Mouse (Mus musculus) embryonic facial prominence, embryonic 14.5 days (tissue): ENCODE data around the gene Acy3. TPM values are rescaled to one million over a fixed set of nuclear protein-coding genes. Genes with fewer than 3 reads are reported as not detected.

Experiments
- ATAC-seq: fragments of 200-750 bp; cut with Nextera tagmentation; 2 replicates; pipeline ENCODE4 v1.8.0; 2017; ENCODE audit warnings: low read depth, moderate number of reproducible peaks, moderate TSS enrichment
- DNase-seq: peaks from one replicate; pipeline ENCODE4 v3.0.0-alpha.2; 2015; ENCODE audit warnings: low spot score
- H3K27ac ChIP-seq: fragments of 300-500 bp; sonication (generic); replicated peaks from 2 replicates; pipeline ENCODE4 v1.5.1; 2014; ENCODE audit warnings: low read depth, mild to moderate bottlenecking, low read length, moderate library complexity
- H3K27me3 ChIP-seq: fragments of 300-500 bp; sonication (generic); replicated peaks from 2 replicates; pipeline ENCODE4 v1.6.1; 2014; ENCODE audit warnings: low read length; ENCODE audit not compliant: control insufficient read depth, insufficient read depth
- H3K36me3 ChIP-seq: fragments of 300-500 bp; sonication (generic); 2 replicates; pipeline ENCODE4 v1.6.1; 2014; ENCODE audit warnings: low read length, mixed read lengths; ENCODE audit not compliant: control insufficient read depth, insufficient read depth
- H3K4me1 ChIP-seq: fragments of 300-500 bp; sonication (generic); 2 replicates; pipeline ENCODE4 v1.6.1; 2014; ENCODE audit warnings: antibody characterized with exemption, low read length; ENCODE audit not compliant: control insufficient read depth, insufficient read depth
- H3K4me2 ChIP-seq: fragments of 300-500 bp; sonication (generic); 2 replicates; pipeline ENCODE4 v1.6.1; 2014; ENCODE audit warnings: low read depth, mild to moderate bottlenecking, low read length, moderate library complexity, mixed read lengths
- H3K4me3 ChIP-seq: fragments of 300-500 bp; sonication (generic); 2 replicates; pipeline ENCODE4 v1.5.1; 2014; ENCODE audit warnings: low read depth, mild to moderate bottlenecking, low read length
- H3K9ac ChIP-seq: fragments of 300-500 bp; sonication (generic); 2 replicates; pipeline ENCODE4 v1.6.1; 2014; ENCODE audit warnings: low read depth, mild to moderate bottlenecking, low read length, moderate library complexity, mixed read lengths
- H3K9me3 ChIP-seq: fragments of 300-500 bp; sonication (generic); 2 replicates; pipeline ENCODE4 v1.6.1; 2016; ENCODE audit warnings: low read length; ENCODE audit not compliant: control insufficient read depth
- WGBS: fragments of 180-500 bp; shearing (Covaris S2); extraction: QIAGEN DNeasy Blood & Tissue Kit; methylation state at CpG from one replicate; pipeline ENCODE4 v1.1.7; 2014; 5-methylcytosine and 5-hydroxymethylcytosine counted together
- polyA plus RNA-seq: library from polyadenylated mRNA; unstranded; fragments of >200 nt; fragmentation: Nextera tagmentation; extraction: Ambion mirVana; gene quantifications from 2 replicates; pipeline ENCODE4 v1.2.1, GENCODE M21; 2014

The Acy3 gene
- polyA plus RNA-seq, result 8.2 and 8.5 TPM in 2 replicates

GRCm38 (mm10) chr19:3986334-3986733, at the start of gene Acy3:
TSS of gene Acy3 (plus strand) at chr19:3986570.
- peak; percentile 81 for DNase-seq
- ATAC-seq, result peak; percentile 52
- Histone ChIP-seq H3K4me2 (peak within 1 kb of the TSS; percentile 27; the same call in 1 of the 2 replicates), H3K4me3 (no peak within 1 kb of the TSS), H3K4me1 (peaks cover 15% of the 10 kb centered on the region; the same call in 1 of the 2 replicates), H3K9me3 (no peaks in the 10 kb centered on the region), H3K27me3 (no peaks in the 10 kb centered on the region), H3K27ac (peak within 1 kb of the TSS; percentile 28), H3K36me3 (no peaks in the 10 kb centered on the region), H3K9ac (no peak within 1 kb of the TSS)
- 18% methylated on average over 8 of the region's 8 CpGs for WGBS

GRCm38 (mm10) chr19:3942315-3942714, 44.1 kb upstream of the Acy3 start:
- H3K9me3 ChIP-seq, result no peaks in the 10 kb centered on the region
- H3K9ac ChIP-seq, result no peak overlapping the region
- DNase-seq (no peak), ATAC-seq (no peak)
- H3K4me2 ChIP-seq, result no peak overlapping the region
- no peaks in the 10 kb centered on the region for H3K36me3 ChIP-seq
- no peaks in the 10 kb centered on the region for H3K4me1 ChIP-seq
- no peaks in the 10 kb centered on the region for H3K27me3 ChIP-seq
- no peak overlapping the region for H3K4me3 ChIP-seq
- no peak overlapping the region for H3K27ac ChIP-seq
- 88% methylated on average over 7 of the region's 7 CpGs for WGBS

- no peak for DNase-seq
- no peaks in the 10 kb centered on the region for H3K9me3 ChIP-seq
- WGBS, result 21% methylated on average over 24 of the region's 27 CpGs
- H3K4me2 ChIP-seq, result peak overlapping the region; percentile 20; the same call in 1 of the 2 replicates
- H3K4me1 ChIP-seq, result no peaks in the 10 kb centered on the region
- no peak for ATAC-seq
- H3K4me3 ChIP-seq, result no peak overlapping the region
- H3K9ac ChIP-seq, result no peak overlapping the region
- no peak overlapping the region for H3K27ac ChIP-seq
- H3K27me3 ChIP-seq, result no peaks in the 10 kb centered on the region
- H3K36me3 ChIP-seq, result no peaks in the 10 kb centered on the region
Measured at GRCm38 (mm10) chr19:3942986-3943735, 43.2 kb upstream of the Acy3 start.

- no peaks in the 10 kb centered on the region for H3K9me3 ChIP-seq
- H3K27me3 ChIP-seq, result no peaks in the 10 kb centered on the region
- H3K27ac ChIP-seq, result no peak overlapping the region
- DNase-seq (no peak), ATAC-seq (no peak)
- 26% methylated on average over 10 of the region's 10 CpGs for WGBS
- H3K4me2 ChIP-seq, result no peak overlapping the region
- no peak overlapping the region for H3K4me3 ChIP-seq
- H3K36me3 ChIP-seq, result no peaks in the 10 kb centered on the region
- H3K4me1 ChIP-seq, result no peaks in the 10 kb centered on the region
- H3K9ac ChIP-seq, result no peak overlapping the region
Measured at GRCm38 (mm10) chr19:3945872-3946564, 40.4 kb upstream of the Acy3 start.

GRCm38 (mm10) chr19:3946715-3947114, 39.7 kb upstream of the Acy3 start:
- H3K36me3 ChIP-seq, result no peaks in the 10 kb centered on the region
- no peak overlapping the region for H3K4me3 ChIP-seq
- H3K4me2 ChIP-seq, result no peak overlapping the region
- no peaks in the 10 kb centered on the region for H3K27me3 ChIP-seq
- WGBS, result 0% methylated on average over 2 of the region's 2 CpGs
- H3K4me1 ChIP-seq, result no peaks in the 10 kb centered on the region
- ATAC-seq (peak; percentile 84), DNase-seq (peak; percentile 56)
- no peak overlapping the region for H3K27ac ChIP-seq
- no peak overlapping the region for H3K9ac ChIP-seq
- H3K9me3 ChIP-seq, result no peaks in the 10 kb centered on the region

- Histone ChIP-seq H3K4me2 (no peak overlapping the region), H3K27ac (no peak overlapping the region), H3K4me1 (no peaks in the 10 kb centered on the region), H3K27me3 (no peaks in the 10 kb centered on the region), H3K36me3 (no peaks in the 10 kb centered on the region), H3K4me3 (no peak overlapping the region), H3K9ac (no peak overlapping the region), H3K9me3 (no peaks in the 10 kb centered on the region)
- 74% methylated on average over 3 of the region's 3 CpGs for WGBS
- DNase-seq (no peak), ATAC-seq (no peak)
Measured at GRCm38 (mm10) chr19:3947813-3948212, 38.6 kb upstream of the Acy3 start.

- no peak for ATAC-seq
- Histone ChIP-seq H3K4me2 (no peak overlapping the region), H3K27me3 (no peaks in the 10 kb centered on the region)
Measured at GRCm38 (mm10) chr19:3948546-3948945, 37.8 kb upstream of the Acy3 start.

GRCm38 (mm10) chr19:3950331-3950730, 36.0 kb upstream of the Acy3 start:
- H3K9ac ChIP-seq, result no peak overlapping the region

More at GRCm38 (mm10) chr19:3948546-3948945, 37.8 kb upstream of the Acy3 start:
- Histone ChIP-seq H3K4me3 (no peak overlapping the region), H3K27ac (no peak overlapping the region), H3K4me1 (no peaks in the 10 kb centered on the region), H3K9ac (no peak overlapping the region), H3K9me3 (no peaks in the 10 kb centered on the region), H3K36me3 (no peaks in the 10 kb centered on the region)
- DNase-seq, result no peak
- 75% methylated on average over 4 of the region's 14 CpGs for WGBS

More at GRCm38 (mm10) chr19:3950331-3950730, 36.0 kb upstream of the Acy3 start:
- ATAC-seq (no peak), DNase-seq (no peak)
- no peak overlapping the region for H3K4me3 ChIP-seq
- 73% methylated on average over 3 of the region's 3 CpGs for WGBS
- H3K4me1 ChIP-seq, result no peaks in the 10 kb centered on the region
- H3K9me3 ChIP-seq, result no peaks in the 10 kb centered on the region
- no peak overlapping the region for H3K4me2 ChIP-seq
- H3K27ac ChIP-seq, result no peak overlapping the region
- no peaks in the 10 kb centered on the region for H3K27me3 ChIP-seq
- no peaks in the 10 kb centered on the region for H3K36me3 ChIP-seq
